ENCODE assay signal across 22 mouse cellular contexts in the genomic region with DNA sequence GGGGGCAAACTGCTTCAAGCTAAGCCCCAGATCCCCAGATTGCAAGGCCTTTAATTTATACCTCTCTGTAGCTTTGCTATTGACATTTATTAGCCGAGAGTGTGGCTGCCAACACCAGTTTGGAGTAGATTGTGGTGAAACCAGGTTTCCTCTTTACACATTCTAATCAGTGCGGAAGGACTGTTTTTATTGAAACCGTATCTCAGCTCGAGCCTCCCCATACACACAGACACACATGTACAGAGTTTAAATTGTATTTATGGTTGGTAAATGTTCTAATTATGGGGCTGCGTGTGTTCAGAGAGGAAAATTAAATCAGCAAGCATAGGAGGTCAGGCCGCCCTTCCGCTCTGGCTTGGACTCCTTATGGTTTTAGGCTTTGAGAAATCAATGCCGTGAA. TPM values are rescaled to one million over a fixed set of nuclear protein-coding genes. Genes with fewer than 3 reads are reported as not detected.
DNase-seq lines count a peak whose midpoint lies in the region; ATAC-seq lines count a peak whose summit lies in the region.
"Had no signal": no experiment of that assay in that cellular context is flagged by ENCODE, and none has a peak within 500 bp of the region (broad histone marks: within the 10 kb centered on the region; RNA-seq: fewer than 3 reads in every experiment).

No protein-coding gene starts in this region.

- 74% methylated on average over 8 of the region's 8 CpGs for WGBS in heart, embryonic 10.5 days
- 43% methylated on average over 8 of the region's 8 CpGs for WGBS in limb, embryonic 11.5 days
- 63% methylated on average over 8 of the region's 8 CpGs for WGBS in limb, embryonic 10.5 days
- WGBS in embryonic facial prominence, embryonic 11.5 days = 47% methylated on average over 8 of the region's 8 CpGs
- 66% methylated on average over 8 of the region's 8 CpGs for WGBS in hindbrain, embryonic 14.5 days

- no peak overlapping the region for H3K9ac ChIP-seq in limb, embryonic 11.5 days (ENCODE audit: low read length)
- no peak overlapping the region for H3K9ac ChIP-seq in embryonic facial prominence, embryonic 11.5 days (replicated peaks; ENCODE audit: low read length)
- no peak overlapping the region for H3K9ac ChIP-seq in hindbrain, embryonic 14.5 days
- H3K9ac ChIP-seq: embryonic facial prominence, embryonic 12.5 days; hindbrain, embryonic 15.5 days had no signal

- no peaks in the 10 kb centered on the region for H3K9me3 ChIP-seq in heart, embryonic 10.5 days
- no peaks in the 10 kb centered on the region; the same call in 1 of the 2 replicates for H3K9me3 ChIP-seq in limb, embryonic 11.5 days (ENCODE audit: control insufficient read depth, low read length)
- H3K9me3 ChIP-seq in limb, embryonic 10.5 days (replicated peaks) = no peaks in the 10 kb centered on the region
- no peaks in the 10 kb centered on the region for H3K9me3 ChIP-seq in embryonic facial prominence, embryonic 11.5 days (replicated peaks; ENCODE audit: control insufficient read depth, low read length)
- H3K9me3 ChIP-seq in hindbrain, embryonic 14.5 days (ENCODE audit: control insufficient read depth, low read length) = no peaks in the 10 kb centered on the region
- H3K9me3 ChIP-seq: embryonic facial prominence, embryonic 12.5 days; forebrain, embryonic 10.5 days; hindbrain, embryonic 10.5 days; hindbrain, embryonic 15.5 days had no signal

- no peaks in the 10 kb centered on the region for H3K36me3 ChIP-seq in heart, embryonic 10.5 days
- no peaks in the 10 kb centered on the region for H3K36me3 ChIP-seq in limb, embryonic 11.5 days (ENCODE audit: control insufficient read depth, insufficient read depth, low read length)
- no peaks in the 10 kb centered on the region for H3K36me3 ChIP-seq in limb, embryonic 10.5 days
- no peaks in the 10 kb centered on the region for H3K36me3 ChIP-seq in embryonic facial prominence, embryonic 11.5 days (replicated peaks; ENCODE audit: control insufficient read depth, insufficient read depth, low read depth, low read length)
- no peaks in the 10 kb centered on the region for H3K36me3 ChIP-seq in hindbrain, embryonic 14.5 days (replicated peaks; ENCODE audit: control insufficient read depth, insufficient read depth)
- H3K36me3 ChIP-seq: embryonic facial prominence, embryonic 12.5 days; forebrain, embryonic 10.5 days; hindbrain, embryonic 10.5 days; hindbrain, embryonic 15.5 days had no signal

- H3K4me2 ChIP-seq in limb, embryonic 11.5 days (ENCODE audit: low read depth, severe bottlenecking) = no peak overlapping the region
- H3K4me2 ChIP-seq in embryonic facial prominence, embryonic 11.5 days (ENCODE audit: low read depth, low read length) = no peak overlapping the region
- no peak overlapping the region for H3K4me2 ChIP-seq in hindbrain, embryonic 14.5 days (replicated peaks)
- H3K4me2 ChIP-seq: embryonic facial prominence, embryonic 12.5 days; hindbrain, embryonic 15.5 days had no signal

- peaks cover 4% of the 10 kb centered on the region; the same call in 1 of the 2 replicates for H3K27me3 ChIP-seq in heart, embryonic 10.5 days (ENCODE audit: insufficient read depth, poor library complexity, severe bottlenecking)
- H3K27me3 ChIP-seq in limb, embryonic 11.5 days (ENCODE audit: control insufficient read depth, insufficient read depth, low read length) = no peaks in the 10 kb centered on the region
- peaks cover 6% of the 10 kb centered on the region; the same call in 1 of the 2 replicates for H3K27me3 ChIP-seq in limb, embryonic 10.5 days (ENCODE audit: low read depth, poor library complexity, severe bottlenecking)
- H3K27me3 ChIP-seq in embryonic facial prominence, embryonic 11.5 days (ENCODE audit: control insufficient read depth, insufficient read depth, low read length) = no peaks in the 10 kb centered on the region
- no peaks in the 10 kb centered on the region for H3K27me3 ChIP-seq in hindbrain, embryonic 14.5 days (ENCODE audit: control insufficient read depth, insufficient read depth, low read length)
- H3K27me3 ChIP-seq: hindbrain, embryonic 15.5 days; Patski had no signal

- no peak for ATAC-seq in limb, embryonic 11.5 days (ENCODE audit: insufficient number of reproducible peaks, low FRiP score, low TSS enrichment, low read depth)
- no peak for ATAC-seq in embryonic facial prominence, embryonic 11.5 days (replicated peaks; ENCODE audit: insufficient number of reproducible peaks, low FRiP score, low TSS enrichment, low read depth)
- no peak for ATAC-seq in hindbrain, embryonic 14.5 days (ENCODE audit: low FRiP score)
- ATAC-seq: activated CD4-positive, CD25-positive, alpha-beta regulatory T cell, adult 4 months; forebrain, embryonic 14.5 days; Patski had no signal

- peak; percentile 55 for DNase-seq in heart, embryonic 10.5 days (ENCODE audit: low spot score)
- no peak for DNase-seq in heart, postnatal 14 days
- peak; percentile 31 for DNase-seq in limb, embryonic 11.5 days (ENCODE audit: low spot score)
- DNase-seq in limb, embryonic 10.5 days (ENCODE audit: low spot score) = no peak
- peak; percentile 59 for DNase-seq in embryonic facial prominence, embryonic 11.5 days (ENCODE audit: low spot score)
- no peak for DNase-seq in adrenal gland, postnatal 4 days (ENCODE audit: low spot score in 2 of 2)
- DNase-seq in hindbrain, embryonic 14.5 days (ENCODE audit: low spot score) = no peak
- DNase-seq: adrenal gland, postnatal 14 days; cerebellum, adult 2 months; cerebellum, postnatal 10 days; gastrocnemius, adult 2 months; gastrocnemius, postnatal 25 days; heart, postnatal 10 days had no signal

- H3K4me1 ChIP-seq in heart, embryonic 10.5 days = no peaks in the 10 kb centered on the region
- H3K4me1 ChIP-seq in limb, embryonic 11.5 days (ENCODE audit: control insufficient read depth, insufficient read depth, low read length) = no peaks in the 10 kb centered on the region
- H3K4me1 ChIP-seq in limb, embryonic 10.5 days = peaks cover 25% of the 10 kb centered on the region
- H3K4me1 ChIP-seq in embryonic facial prominence, embryonic 11.5 days (ENCODE audit: control insufficient read depth, insufficient read depth, low read length) = no peaks in the 10 kb centered on the region
- no peaks in the 10 kb centered on the region for H3K4me1 ChIP-seq in hindbrain, embryonic 14.5 days (replicated peaks; ENCODE audit: control insufficient read depth, insufficient read depth, low read length)
- H3K4me1 ChIP-seq: forebrain, embryonic 10.5 days; hindbrain, embryonic 10.5 days; hindbrain, embryonic 15.5 days had no signal

- intact Hi-C loops in heart, postnatal 14 days (cut with DNase I) = no loop called here

- H3K4me3 ChIP-seq in heart, embryonic 10.5 days = no peak overlapping the region
- no peak overlapping the region for H3K4me3 ChIP-seq in limb, embryonic 11.5 days (ENCODE audit: low read depth, low read length)
- H3K4me3 ChIP-seq in limb, embryonic 10.5 days = no peak overlapping the region
- no peak overlapping the region for H3K4me3 ChIP-seq in embryonic facial prominence, embryonic 11.5 days (ENCODE audit: low read depth, low read length)
- H3K4me3 ChIP-seq in hindbrain, embryonic 14.5 days (replicated peaks; ENCODE audit: low read length) = no peak overlapping the region
- H3K4me3 ChIP-seq: embryonic facial prominence, embryonic 12.5 days; erythroblast, embryonic 14.5 days; forebrain, embryonic 10.5 days; gastrocnemius, adult 2 months; hindbrain, embryonic 10.5 days; hindbrain, embryonic 15.5 days had no signal

- no peak overlapping the region for H3K27ac ChIP-seq in heart, embryonic 10.5 days
- no peak overlapping the region for H3K27ac ChIP-seq in limb, embryonic 11.5 days (replicated peaks; ENCODE audit: low read depth, low read length)
- no peak overlapping the region for H3K27ac ChIP-seq in limb, embryonic 10.5 days
- H3K27ac ChIP-seq in embryonic facial prominence, embryonic 11.5 days (replicated peaks; ENCODE audit: low read depth, low read length) = no peak overlapping the region
- H3K27ac ChIP-seq in hindbrain, embryonic 14.5 days = no peak overlapping the region
- H3K27ac ChIP-seq: embryonic facial prominence, embryonic 12.5 days; forebrain, embryonic 10.5 days; gastrocnemius, adult 2 months; hindbrain, embryonic 10.5 days; hindbrain, embryonic 15.5 days had no signal

RNA-seq across cellular contexts. Expression of a gene that starts 54.8 kb away (rescaled TPM):
- polyA plus RNA-seq in heart, embryonic 10.5 days (2016; fragmentation: Nextera tagmentation; extraction: Ambion mirVana) = 0.48 and 0.82 TPM in 2 replicates
- total RNA-seq in heart, postnatal 14 days (2021) = not detected
- polyA plus RNA-seq in limb, embryonic 11.5 days (2014; fragmentation: Nextera tagmentation; extraction: Ambion mirVana) = 1.4 and 1.8 TPM in 2 replicates
- polyA plus RNA-seq in limb, embryonic 10.5 days (2016; fragmentation: Nextera tagmentation; extraction: Ambion mirVana) = 0.70 and 1.5 TPM in 2 replicates
- 1.2 and 1.5 TPM in 2 replicates for polyA plus RNA-seq in embryonic facial prominence, embryonic 11.5 days (2014; fragmentation: Nextera tagmentation; extraction: Ambion mirVana)
- total RNA-seq in adrenal gland, postnatal 4 days (2021) = under 1 TPM in 1 of 2 experiments, not detected in 1; 0.68 TPM
- 1.2 and 1.3 TPM in 2 replicates for polyA plus RNA-seq in hindbrain, embryonic 14.5 days (2014; fragmentation: Nextera tagmentation; extraction: Ambion mirVana)
- total RNA-seq: adrenal gland, adult 18-20 months; adrenal gland, postnatal 14 days; gastrocnemius, adult 2 months; gastrocnemius, postnatal 25 days; heart, postnatal 10 days had no signal

Comparison
In these comparisons a context has a peak if more than half of its experiments do, and no peak if none do; other contexts are left out.
1. DNase-seq: peak in heart, embryonic 10.5 days (single experiment), limb, embryonic 11.5 days (single experiment) and embryonic facial prominence, embryonic 11.5 days (single experiment); none in heart, postnatal 14 days (0 of 2), limb, embryonic 10.5 days (single experiment), adrenal gland, postnatal 4 days (0 of 2) and hindbrain, embryonic 14.5 days (single experiment).